Comparison of ENCODE assay signal across 8 mouse cellular contexts in the genomic region with DNA sequence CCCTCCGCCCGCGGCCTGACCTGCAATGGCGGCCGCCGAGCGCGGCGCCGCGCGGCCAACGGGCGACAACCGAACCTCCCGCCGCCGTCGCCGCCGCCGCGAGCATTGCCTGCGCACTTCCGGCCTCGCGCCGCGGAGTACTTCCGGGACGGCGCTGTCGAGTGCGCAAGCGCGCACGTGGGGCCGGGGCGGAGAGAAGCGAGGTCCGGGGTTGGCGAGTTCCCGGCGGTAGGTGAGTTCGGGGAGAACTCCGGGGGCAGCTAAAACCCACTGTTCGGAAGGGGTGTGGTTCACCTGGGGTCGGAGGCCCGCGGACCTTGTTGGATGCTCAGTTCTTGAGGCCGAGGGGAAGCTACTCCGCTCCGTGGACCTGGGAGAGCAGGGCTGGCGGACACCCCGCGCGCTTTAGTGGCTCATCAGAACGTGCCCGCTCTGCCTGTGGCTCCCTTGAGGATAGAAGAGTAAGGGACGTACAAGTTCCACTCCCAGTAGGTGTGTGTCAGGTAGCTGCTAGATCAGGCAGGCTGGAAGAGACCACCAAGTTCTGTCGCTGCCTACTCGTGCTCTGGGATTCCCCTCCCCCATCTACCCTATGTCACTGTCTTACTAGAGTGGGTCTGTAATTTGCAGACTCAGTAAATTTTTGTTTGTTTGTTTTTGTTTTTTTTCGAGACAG. TPM values are rescaled to one million over a fixed set of nuclear protein-coding genes. Genes with fewer than 3 reads are reported as not detected.
DNase-seq lines count a peak whose midpoint lies in the region; ATAC-seq and TF ChIP-seq lines count a peak whose summit lies in the region.

Utp4 (plus strand) TSS at position 156 of the 676 bp plus-strand sequence.

- no peaks in the 10 kb centered on the region for H3K9me3 ChIP-seq in forebrain, embryonic 15.5 days
- H3K9me3 ChIP-seq in lung, embryonic 14.5 days (ENCODE audit: low read depth, low read length) = no peaks in the 10 kb centered on the region

- no peaks in the 10 kb centered on the region for H3K27me3 ChIP-seq in forebrain, embryonic 15.5 days
- no peaks in the 10 kb centered on the region for H3K27me3 ChIP-seq in lung, embryonic 14.5 days (ENCODE audit: insufficient read depth, low read length)

- H3K4me1 ChIP-seq in forebrain, embryonic 15.5 days = peaks cover 30% of the 10 kb centered on the region
- H3K4me1 ChIP-seq in lung, embryonic 14.5 days (ENCODE audit: insufficient read depth) = peaks cover 11% of the 10 kb centered on the region; the same call in 1 of the 2 replicates

- H3K27ac ChIP-seq in forebrain, embryonic 15.5 days (replicated peaks) = peak within 1 kb of the TSS; percentile 94
- H3K27ac ChIP-seq in lung, embryonic 14.5 days (ENCODE audit: low read depth) = peak within 1 kb of the TSS; percentile 96

- peak; percentile 39 for DNase-seq in MEL-GATA-1-ER (ENCODE audit: extremely low read depth, low read depth)
- peak; percentile 86 for DNase-seq in cerebellum, adult 11-12 months
- peak; percentile 92 for DNase-seq in heart, postnatal 14 days
- DNase-seq in layer of hippocampus, adult 18-20 months (ENCODE audit: low spot score in 2 of 2) = peak; percentile 78 to 85
- peak; percentile 95 for DNase-seq in lung, embryonic 14.5 days
- DNase-seq in testis, postnatal 14 days (ENCODE audit: low spot score) = peak; percentile 89

- peak within 1 kb of the TSS; percentile 84 for H3K4me2 ChIP-seq in forebrain, embryonic 15.5 days (replicated peaks)
- H3K4me2 ChIP-seq in lung, embryonic 14.5 days = peak within 1 kb of the TSS; percentile 81

- peak within 1 kb of the TSS; percentile 97 for H3K9ac ChIP-seq in forebrain, embryonic 15.5 days (replicated peaks)
- H3K9ac ChIP-seq in lung, embryonic 14.5 days = peak within 1 kb of the TSS; percentile 97

- ATAC-seq in forebrain, embryonic 15.5 days (replicated peaks) = peak; percentile 97
- ATAC-seq in lung, embryonic 14.5 days (ENCODE audit: insufficient read depth) = peak; percentile 95
- peak; percentile 85 for ATAC-seq in neutrophil, adult 5-6 weeks (ENCODE audit: extremely low read depth, insufficient number of reproducible peaks, low FRiP score, poor library complexity, severe bottlenecking)

- peaks cover 27% of the 10 kb centered on the region for H3K36me3 ChIP-seq in forebrain, embryonic 15.5 days
- peaks cover 36% of the 10 kb centered on the region for H3K36me3 ChIP-seq in lung, embryonic 14.5 days (ENCODE audit: insufficient read depth)

- intact Hi-C loops in heart, postnatal 14 days (cut with DNase I) = no loop called here

- H3K4me3 ChIP-seq in forebrain, embryonic 15.5 days = peak within 1 kb of the TSS; percentile 99
- peak within 1 kb of the TSS; percentile 94 for H3K4me3 ChIP-seq in lung, embryonic 14.5 days (ENCODE audit: low read depth, low read length)

- TF ChIP-seq CTCF in lung, embryonic 14.5 days (IDR thresholded peaks at IDR 0.05; ENCODE audit: low read depth) = no peak

- WGBS in forebrain, embryonic 15.5 days = under 1% methylated on average over 62 of the region's 63 CpGs
- WGBS in lung, embryonic 14.5 days = under 1% methylated on average over 62 of the region's 63 CpGs

RNA-seq across cellular contexts. Expression of gene Utp4, which starts in this region (rescaled TPM):
- polyA plus RNA-seq in forebrain, embryonic 15.5 days (2015; fragmentation: Nextera tagmentation; extraction: Ambion mirVana) = 49.1 and 49.4 TPM in 2 replicates
- 10 to 100 TPM; 19.2 to 23.0 TPM for total RNA-seq in heart, postnatal 14 days (2021)
- total RNA-seq in layer of hippocampus, adult 18-20 months (2021) = 10 to 100 TPM; 43.3 to 45.1 TPM
- polyA plus RNA-seq in lung, embryonic 14.5 days (2014; fragmentation: Nextera tagmentation; extraction: Ambion mirVana) = 79.2 and 80.4 TPM in 2 replicates
- 13.8 TPM in 2 replicates for total RNA-seq in neutrophil, adult 5-6 weeks (2017)

Comparison
In these comparisons a context has a peak if more than half of its experiments do, and no peak if none do; other contexts are left out.
1. Peak in every context shown above with its lines: DNase-seq, ATAC-seq, H3K4me3 ChIP-seq and H3K27ac ChIP-seq.
2. DNase-seq: peak in every context shown above with its lines; median percentile 95 in lung, embryonic 14.5 days; 92 in heart, postnatal 14 days; 89 in testis, postnatal 14 days; 86 in cerebellum, adult 11-12 months; 82 in layer of hippocampus, adult 18-20 months; 39 in MEL-GATA-1-ER.